Mouse (Mus musculus): ENCODE data around the gene 4930402H24Rik.

The 4930402H24Rik gene

GRCm38 (mm10) chr2:130905751-130906583 is at the start of gene 4930402H24Rik, which contains the start of gene Atrn:
Gene 4930402H24Rik (minus strand): TSS chr2:130906406.
Gene Atrn (plus strand): TSS chr2:130906495.
- DNase-seq, result peak; percentile 84

GRCm38 (mm10) chr2:130950548-130950947 is 44.3 kb upstream of the 4930402H24Rik start:
- peak; percentile 79 for DNase-seq

- peak; percentile 29 for DNase-seq
These were observed 43.6 kb upstream of the 4930402H24Rik start for GRCm38 (mm10) chr2:130949781-130950180.

- DNase-seq, result no peak
These were observed 26.7 kb upstream of the 4930402H24Rik start for GRCm38 (mm10) chr2:130932865-130933264.

GRCm38 (mm10) chr2:130929994-130930393 is 23.8 kb upstream of the 4930402H24Rik start:
- DNase-seq, result no peak

- DNase-seq, result no peak
These were observed 22.3 kb upstream of the 4930402H24Rik start for GRCm38 (mm10) chr2:130928530-130928929.

- DNase-seq, result peak; percentile 44
These were observed 21.8 kb upstream of the 4930402H24Rik start for GRCm38 (mm10) chr2:130928031-130928430.

GRCm38 (mm10) chr2:130924950-130925349 is 18.7 kb upstream of the 4930402H24Rik start:
- no peak for DNase-seq

- no peak for DNase-seq
These were observed 12.9 kb upstream of the 4930402H24Rik start for GRCm38 (mm10) chr2:130919062-130919593.

GRCm38 (mm10) chr2:130917686-130918085 is 11.5 kb upstream of the 4930402H24Rik start:
- DNase-seq, result no peak

- DNase-seq, result no peak
These were observed 10.4 kb upstream of the 4930402H24Rik start for GRCm38 (mm10) chr2:130916521-130917147.

GRCm38 (mm10) chr2:130914873-130915272 is 8.7 kb upstream of the 4930402H24Rik start:
- no peak for DNase-seq

- no peak for DNase-seq
These were observed 5.5 kb upstream of the 4930402H24Rik start for GRCm38 (mm10) chr2:130911691-130912090.

- DNase-seq, result peak; percentile 31
These were observed 544 bp upstream of the 4930402H24Rik start for GRCm38 (mm10) chr2:130906584-130907315.

GRCm38 (mm10) chr2:130898783-130899182 is 7.4 kb downstream of the 4930402H24Rik start:
- DNase-seq, result peak; percentile 34

GRCm38 (mm10) chr2:130897856-130898255 is 8.3 kb downstream of the 4930402H24Rik start:
- peak; percentile 60 for DNase-seq

GRCm38 (mm10) chr2:130896944-130897343 is 9.3 kb downstream of the 4930402H24Rik start:
- DNase-seq, result no peak

GRCm38 (mm10) chr2:130887456-130887855 is 18.8 kb downstream of the 4930402H24Rik start:
- DNase-seq, result no peak

GRCm38 (mm10) chr2:130886983-130887382 is 19.2 kb downstream of the 4930402H24Rik start:
- no peak for DNase-seq

GRCm38 (mm10) chr2:130877376-130877775 is 28.8 kb downstream of the 4930402H24Rik start:
- DNase-seq, result no peak

GRCm38 (mm10) chr2:130870916-130871315 is 35.3 kb downstream of the 4930402H24Rik start:
- DNase-seq, result no peak

GRCm38 (mm10) chr2:130862091-130862490 is 44.1 kb downstream of the 4930402H24Rik start:
- no peak for DNase-seq

- no peak for DNase-seq
These were observed 53.2 kb downstream of the 4930402H24Rik start for GRCm38 (mm10) chr2:130852964-130853363.

Data from kidney, adult 11 months (tissue).